Mouse (Mus musculus) cerebral cortex, adult 2 months (tissue): Measurements from ENCODE around the gene Cavin3.

ENCODE experiments used
- WGBS: fragments of 180-500 bp; shearing (Covaris S2); methylation state at CpG from one replicate; pipeline ENCODE4 v1.1.7; 2018; 5-methylcytosine and 5-hydroxymethylcytosine counted together

Cavin3 gene

GRCm38 (mm10) chr7:105481505-105482411 is at the start of gene Cavin3:
Gene Cavin3, minus strand, starts transcription at chr7:105482300.
- WGBS = 3% methylated on average over 63 of the region's 63 CpGs

- WGBS = 77% methylated on average over 4 of the region's 4 CpGs
Measured at GRCm38 (mm10) chr7:105528094-105528493, 46.0 kb upstream of the Cavin3 start.

GRCm38 (mm10) chr7:105527306-105527937 is 45.3 kb upstream of the Cavin3 start:
- 42% methylated on average over 1 of the region's 1 CpGs for WGBS

DNA sequence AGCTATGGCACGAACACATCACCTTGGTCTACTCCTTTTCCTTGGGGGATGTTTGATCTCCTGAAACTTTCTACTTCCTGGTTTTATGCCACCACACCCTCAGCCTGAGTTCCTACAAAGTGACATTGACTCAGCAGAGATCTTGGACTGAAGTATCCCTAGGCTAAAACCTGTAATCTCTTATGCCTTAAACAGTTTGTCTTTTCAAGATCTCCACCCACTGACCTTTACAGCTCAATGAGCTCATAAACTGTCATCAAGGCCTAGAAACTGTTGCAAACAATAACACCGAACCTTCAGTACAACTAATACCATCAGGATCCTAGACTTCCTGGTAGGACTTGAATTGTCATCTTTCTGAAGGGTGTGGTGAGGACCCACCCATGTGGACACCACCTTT is 42.1 kb upstream of the Cavin3 start:
- WGBS = 84% methylated on average over 2 of the region's 2 CpGs

GRCm38 (mm10) chr7:105520201-105520600 is 38.1 kb upstream of the Cavin3 start:
- 25% methylated on average over 6 of the region's 6 CpGs for WGBS

GRCm38 (mm10) chr7:105519771-105520170 is 37.7 kb upstream of the Cavin3 start:
- WGBS = 39% methylated on average over 2 of the region's 2 CpGs

DNA sequence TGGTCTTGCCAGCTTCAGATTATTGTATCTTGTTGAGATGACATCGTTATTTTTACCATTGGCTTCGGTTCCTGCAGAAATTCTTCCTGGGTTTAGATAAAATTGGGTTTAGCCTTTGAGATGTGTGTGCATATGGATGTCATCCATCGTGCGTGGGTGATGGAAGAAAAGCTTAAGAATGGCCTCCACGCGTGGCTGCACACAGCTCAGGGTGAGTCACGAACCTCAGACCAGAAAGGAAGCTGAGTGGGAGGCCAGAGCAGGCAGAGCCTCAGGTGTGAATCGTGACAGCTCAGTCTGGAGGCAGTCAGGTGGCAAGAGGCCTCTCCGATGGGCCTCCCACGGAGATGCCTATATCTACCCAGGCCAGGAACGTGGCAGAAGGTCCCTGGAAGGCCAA is 37.2 kb upstream of the Cavin3 start:
- WGBS = 47% methylated on average over 11 of the region's 11 CpGs

- 60% methylated on average over 9 of the region's 9 CpGs for WGBS
Measured at GRCm38 (mm10) chr7:105516669-105517360, 34.7 kb upstream of the Cavin3 start.

DNA sequence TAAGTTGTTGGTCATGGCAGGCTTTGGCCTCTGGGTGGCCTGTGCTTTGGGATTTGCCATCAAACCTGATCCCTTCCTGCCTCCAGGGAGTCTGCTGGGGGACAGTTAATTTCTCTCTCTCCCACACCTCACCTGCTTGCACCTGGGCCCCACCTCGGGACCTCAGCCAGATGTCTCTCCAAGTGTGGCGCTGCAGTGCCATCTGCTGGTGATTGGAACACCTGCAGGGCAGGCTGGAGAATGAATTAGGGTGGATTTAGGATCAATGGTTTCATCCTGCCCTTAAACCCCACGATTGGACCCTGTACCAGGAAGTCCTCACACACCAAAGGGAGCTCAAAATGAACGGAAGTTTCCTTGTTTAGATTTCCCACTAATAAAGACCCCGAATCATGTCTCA is 33.1 kb upstream of the Cavin3 start:
- WGBS = 16% methylated on average over 5 of the region's 5 CpGs

- WGBS = 31% methylated on average over 5 of the region's 5 CpGs
Measured at GRCm38 (mm10) chr7:105514561-105514960, 32.5 kb upstream of the Cavin3 start.

- 38% methylated on average over 5 of the region's 5 CpGs for WGBS
Measured at GRCm38 (mm10) chr7:105513845-105514291, 31.8 kb upstream of the Cavin3 start.

- WGBS = 65% methylated on average over 5 of the region's 5 CpGs
Measured at GRCm38 (mm10) chr7:105510143-105510542, 28.0 kb upstream of the Cavin3 start.

- 83% methylated on average over 4 of the region's 4 CpGs for WGBS
Measured at GRCm38 (mm10) chr7:105507257-105507656, 25.2 kb upstream of the Cavin3 start.

DNA sequence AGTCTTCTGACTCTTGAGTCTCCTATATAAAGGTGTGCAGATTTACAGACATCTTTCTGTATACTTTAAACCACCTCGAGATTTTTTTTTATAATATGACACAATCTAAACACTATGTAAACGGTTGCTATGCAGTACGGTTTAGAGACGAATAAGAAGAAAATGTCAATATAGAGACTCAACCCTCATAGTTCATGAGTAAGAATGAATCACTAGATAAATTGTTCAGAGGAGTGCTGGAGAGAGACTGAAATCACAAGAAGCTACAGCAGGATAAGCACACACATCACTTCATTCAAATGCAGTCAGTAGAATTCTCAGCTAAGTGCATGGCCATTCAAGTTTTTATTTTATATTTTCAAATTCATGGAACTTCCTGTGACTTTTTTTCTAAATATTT is 19.9 kb upstream of the Cavin3 start:
- 52% methylated on average over 4 of the region's 4 CpGs for WGBS

GRCm38 (mm10) chr7:105499676-105500075 is 17.6 kb upstream of the Cavin3 start:
- WGBS = 84% methylated on average over 1 of the region's 1 CpGs

- WGBS = 52% methylated on average over 10 of the region's 10 CpGs
Measured at GRCm38 (mm10) chr7:105498854-105499492, 16.9 kb upstream of the Cavin3 start.

DNA sequence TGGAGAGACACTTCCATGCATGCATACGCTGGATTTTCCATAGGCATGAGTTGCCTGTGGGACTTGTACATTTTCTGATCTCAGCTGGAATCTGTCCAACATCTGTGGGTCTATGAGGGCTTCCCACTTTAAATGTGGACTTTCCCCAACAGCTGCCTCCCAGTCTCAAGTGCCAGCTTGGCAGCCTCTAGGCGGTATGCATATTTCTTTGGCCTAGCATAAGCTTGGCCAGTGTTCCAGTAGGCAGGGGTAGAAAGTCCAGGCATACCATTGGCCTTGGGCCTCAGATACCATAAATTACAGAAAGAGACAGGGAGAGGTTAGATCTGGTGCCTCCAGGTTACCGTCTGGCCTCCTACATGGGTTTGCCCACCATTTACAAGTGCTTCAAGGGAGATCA is 15.8 kb upstream of the Cavin3 start:
- WGBS = 94% methylated on average over 3 of the region's 3 CpGs

DNA sequence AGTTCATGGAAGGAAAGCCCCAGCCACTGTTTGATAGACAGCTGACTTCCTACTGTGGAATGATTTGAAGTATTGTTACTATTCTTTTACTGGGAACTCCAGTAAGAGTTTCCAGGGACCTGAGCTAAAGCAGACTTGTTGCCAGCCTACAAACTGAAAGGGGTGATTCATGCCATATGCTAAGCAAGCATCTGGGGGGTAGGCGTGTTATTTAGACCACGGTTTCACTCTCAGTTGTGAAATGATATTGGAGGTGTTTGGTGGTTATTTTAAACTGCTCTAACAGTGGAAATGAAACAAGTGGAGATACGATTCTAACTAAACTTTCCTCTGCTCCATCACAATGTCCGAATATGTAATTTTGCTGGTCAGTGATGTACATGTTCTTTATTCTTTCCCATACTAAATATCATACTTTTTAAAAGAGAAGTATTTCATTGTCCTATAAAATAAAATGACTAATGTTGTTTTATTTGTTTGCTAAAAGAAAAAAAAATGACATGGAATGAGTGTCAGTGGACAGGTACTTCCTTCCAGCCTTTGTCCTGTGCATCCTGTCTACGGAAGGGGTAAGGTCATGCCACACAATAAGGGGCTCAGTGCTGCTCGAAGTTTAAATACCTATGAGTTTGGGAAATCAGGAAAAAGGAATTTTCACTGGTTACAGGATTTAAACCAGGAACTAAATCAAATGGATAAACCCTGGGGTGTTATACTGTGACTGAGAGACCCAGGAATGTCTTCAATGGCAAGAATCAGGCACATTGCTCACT is 5.2 kb upstream of the Cavin3 start:
- WGBS = 42% methylated on average over 6 of the region's 6 CpGs

DNA sequence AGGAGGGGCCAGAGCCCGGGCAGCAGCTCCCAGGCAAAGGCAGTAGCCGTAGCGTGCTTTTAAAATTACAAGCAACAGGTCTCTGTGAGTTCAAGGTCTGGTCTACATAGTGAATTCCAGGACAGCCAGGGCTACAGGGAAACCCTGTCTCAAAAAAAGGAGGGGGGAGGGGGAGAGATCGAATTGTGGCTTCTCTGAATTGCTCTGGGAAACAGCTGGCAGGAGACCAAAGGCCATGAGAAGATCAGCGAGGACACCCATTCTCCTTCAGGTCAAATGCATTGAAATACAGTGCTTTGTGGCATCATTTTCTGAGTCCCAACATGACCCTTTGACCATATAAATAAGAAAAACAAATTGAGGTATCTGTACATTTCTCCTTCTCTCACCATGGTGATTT is 2.9 kb upstream of the Cavin3 start:
- WGBS = 79% methylated on average over 5 of the region's 5 CpGs

- 50% methylated on average over 8 of the region's 8 CpGs for WGBS
Measured at GRCm38 (mm10) chr7:105482426-105482825, 326 bp upstream of the Cavin3 start.
